Mouse (Mus musculus): ENCODE results near the gene Cldn10. TPM values are rescaled to one million over a fixed set of nuclear protein-coding genes. Genes with fewer than 3 reads are reported as not detected.
"Not testable (repeated sequence)": the region's sequence is repeated elsewhere in the genome, so short reads cannot be mapped to it uniquely, and the experiment has no call there.

Gene Cldn10
- total and polyA plus RNA-seq, 3 experiments: 0.56 to 1.3 (median 1.1) TPM

DNA sequence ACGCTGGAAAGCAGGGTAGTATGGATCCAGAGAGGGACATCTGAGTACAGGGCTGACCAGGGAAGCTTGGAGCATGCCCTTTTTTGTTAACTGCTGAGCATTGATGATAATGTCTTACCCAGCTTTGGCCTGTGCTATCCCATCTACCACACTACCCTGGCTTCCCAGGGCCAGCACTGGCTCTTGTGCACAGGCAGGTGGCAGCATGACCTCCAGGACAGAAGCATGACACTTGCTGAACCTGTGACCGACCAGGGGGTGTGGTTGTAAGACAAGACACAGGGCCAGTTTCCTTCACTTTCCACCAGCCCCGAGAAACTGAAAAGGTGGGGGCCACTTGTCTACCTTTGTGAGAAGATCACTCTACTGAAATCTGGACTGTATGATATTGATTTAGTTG lies 5.5 kb upstream of the Cldn10 start:
- no peak for DNase-seq

DNA sequence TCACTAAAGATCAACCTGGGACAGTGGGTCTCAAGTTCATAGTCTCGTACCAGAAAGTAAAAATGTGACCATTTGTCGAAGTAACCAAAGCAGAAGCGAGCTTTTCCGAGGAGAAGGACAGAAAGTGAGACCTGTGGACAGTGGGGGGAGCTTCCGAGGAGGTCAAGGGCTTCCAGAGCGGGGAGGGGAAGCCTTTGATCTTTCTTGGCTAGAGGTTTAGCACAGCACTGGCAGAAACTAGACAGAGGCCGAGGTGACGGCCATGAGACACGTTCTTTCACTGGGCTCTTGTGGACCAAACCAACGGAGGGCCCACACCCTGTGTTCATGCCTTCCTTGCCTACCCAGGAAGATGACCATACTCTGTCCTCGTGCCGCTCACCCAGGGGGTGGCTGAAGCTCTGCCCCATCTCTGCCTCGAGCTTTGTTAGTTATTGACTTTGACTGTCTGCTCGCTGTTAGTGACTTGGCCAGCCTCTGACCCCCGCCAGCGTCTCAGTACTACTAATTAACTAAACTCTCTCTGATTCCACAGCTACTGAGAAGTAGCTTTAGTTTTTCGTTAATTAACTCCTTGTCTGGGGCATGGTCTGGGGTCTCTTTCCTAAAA lies 4.3 kb upstream of the Cldn10 start:
- DNase-seq: peak; percentile 59

- no peak for DNase-seq
These were observed 2.5 kb downstream of the Cldn10 start for GRCm38 (mm10) chr14:118790217-118790616.

- DNase-seq: no peak
These were observed 5.2 kb downstream of the Cldn10 start for GRCm38 (mm10) chr14:118792957-118793356.

GRCm38 (mm10) chr14:118793416-118793815 lies 5.7 kb downstream of the Cldn10 start:
- DNase-seq: no peak

GRCm38 (mm10) chr14:118794196-118794595 lies 6.5 kb downstream of the Cldn10 start:
- no peak for DNase-seq

DNA sequence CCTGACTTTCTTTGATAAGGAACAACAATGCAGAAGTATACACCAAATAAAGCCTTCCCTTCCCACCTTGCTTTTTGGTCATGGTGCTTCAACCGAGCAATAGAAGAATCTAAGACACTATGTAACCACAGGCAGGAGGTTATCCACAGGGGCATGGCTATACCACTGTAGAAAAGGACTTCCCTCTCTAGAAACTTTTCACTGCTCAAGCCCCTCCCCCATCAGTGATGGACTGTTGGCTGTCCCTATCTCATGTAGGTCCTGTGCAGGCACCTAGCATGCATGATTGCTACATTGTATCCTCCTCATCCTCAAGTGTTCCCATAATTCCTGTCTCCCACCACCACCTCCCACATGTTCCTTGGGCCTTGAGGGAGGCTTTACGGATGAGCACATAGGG lies 7.2 kb downstream of the Cldn10 start:
- no peak for DNase-seq

DNA sequence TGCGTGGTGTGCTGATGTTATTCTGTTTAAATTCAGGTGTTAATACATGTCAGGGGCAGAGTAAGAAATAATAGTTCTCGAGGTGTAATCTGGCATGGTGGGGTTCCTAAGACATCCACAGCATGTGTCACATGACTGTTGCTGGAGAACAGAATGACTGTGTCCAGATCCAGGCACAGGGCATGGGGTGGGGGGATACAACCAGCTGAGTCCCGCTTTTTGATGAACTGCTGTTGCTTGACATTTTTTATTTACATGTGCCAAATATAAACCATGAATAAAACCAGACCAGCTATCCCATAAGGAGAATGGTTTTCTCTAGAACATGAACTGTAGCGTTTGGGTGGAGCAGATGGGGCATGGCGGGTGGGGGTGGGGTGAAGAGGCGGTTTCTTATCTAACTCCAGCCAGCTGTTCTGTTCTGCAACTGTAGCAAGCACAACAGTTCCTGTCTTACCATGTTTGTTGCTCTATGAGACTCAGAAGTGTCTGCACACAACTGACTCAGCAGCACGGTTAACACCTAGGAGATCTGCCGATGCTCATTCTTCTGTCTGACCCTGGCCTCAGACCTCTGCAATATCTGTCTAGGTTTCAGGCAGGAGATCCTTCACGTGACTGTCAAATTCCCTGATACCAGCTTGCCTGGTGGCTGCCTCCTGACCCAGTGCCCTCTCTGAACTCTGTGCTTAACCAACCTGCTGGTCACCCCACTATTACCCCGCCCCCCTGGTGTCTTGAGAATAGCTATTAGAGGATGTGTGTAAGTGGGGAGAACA lies 8.4 kb downstream of the Cldn10 start:
- DNase-seq: no peak

DNA sequence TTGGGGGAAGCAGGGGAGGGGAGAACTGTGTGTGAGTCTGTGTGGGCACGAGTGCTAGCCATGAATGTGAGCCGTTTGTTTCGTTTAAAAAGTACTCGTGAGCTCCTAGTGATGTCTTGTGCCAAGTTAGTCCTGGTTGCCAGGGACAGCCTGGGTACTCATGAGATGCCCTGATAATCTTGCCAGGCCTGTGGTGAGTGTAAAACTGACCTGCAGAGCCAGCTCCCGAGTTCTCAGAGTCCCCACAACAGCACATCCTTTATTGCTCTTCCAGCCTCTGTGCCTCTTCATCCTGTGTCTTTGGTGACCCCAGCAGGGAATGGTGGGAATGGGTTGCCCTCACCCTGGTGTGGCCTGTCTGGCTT lies 9.0 kb downstream of the Cldn10 start:
- no peak for DNase-seq

DNA sequence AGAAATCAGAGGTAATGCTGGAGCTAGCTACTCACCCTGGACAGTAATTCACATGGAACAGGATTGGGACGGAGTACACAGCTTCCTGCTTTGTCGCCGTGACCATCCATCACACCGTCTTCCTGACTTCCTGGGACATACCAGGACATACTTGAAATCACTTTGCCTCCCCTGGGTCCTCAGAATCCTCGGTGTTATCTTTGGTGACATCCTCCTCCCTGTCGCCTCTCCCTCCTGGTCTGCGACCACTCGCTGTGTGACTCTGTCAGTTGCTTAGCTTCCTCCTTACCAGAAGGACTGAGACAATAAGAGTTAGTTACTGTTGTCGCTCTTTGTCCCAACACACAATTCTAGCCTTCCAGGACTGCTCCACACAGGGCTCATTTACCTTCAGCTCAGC lies 9.6 kb downstream of the Cldn10 start:
- no peak for DNase-seq

DNA sequence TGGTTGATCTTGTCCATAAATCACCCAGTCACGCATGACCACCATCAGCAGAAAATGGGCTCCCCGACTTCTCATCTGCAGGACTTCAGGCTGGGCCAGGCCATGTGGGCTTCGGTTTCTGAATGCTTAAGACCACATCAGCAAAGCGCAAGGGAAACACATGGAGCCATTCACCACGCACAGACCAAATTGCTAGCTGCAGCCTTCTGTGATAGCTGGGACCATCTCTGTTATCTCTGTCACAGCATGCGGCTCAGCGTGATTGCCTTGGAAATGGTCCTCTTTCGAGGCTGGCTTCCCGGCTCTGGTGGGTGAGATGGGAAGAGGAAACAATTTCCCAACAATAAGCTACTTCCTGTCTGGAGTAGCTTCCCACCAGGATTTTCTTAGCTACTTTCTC lies 12.2 kb downstream of the Cldn10 start:
- DNase-seq: no peak

DNA sequence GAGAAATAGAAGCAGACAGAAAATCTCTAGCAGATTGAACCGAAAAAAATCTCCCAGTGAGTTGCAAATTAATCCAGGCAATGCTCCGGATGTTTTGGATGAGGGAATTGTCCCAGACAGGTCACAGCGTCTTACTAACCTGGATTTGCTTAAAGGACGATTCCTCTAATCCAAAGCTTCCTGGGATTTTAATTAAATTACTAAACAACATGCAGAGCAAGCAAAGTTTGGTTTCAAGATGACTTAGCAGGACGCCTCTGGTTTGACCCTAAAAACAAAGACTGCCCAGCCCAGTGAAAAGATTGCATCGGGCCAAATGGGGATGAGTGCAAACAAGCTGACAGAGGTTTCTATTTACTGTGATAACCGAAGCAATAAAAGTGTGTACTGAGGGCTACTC lies 16.2 kb downstream of the Cldn10 start:
- DNase-seq: no peak

GRCm38 (mm10) chr14:118804351-118804750 lies 16.6 kb downstream of the Cldn10 start:
- DNase-seq: no peak

- DNase-seq: no peak
These were observed 19.9 kb downstream of the Cldn10 start for GRCm38 (mm10) chr14:118807653-118808052.

- DNase-seq: not testable (repeated sequence)
These were observed 20.5 kb downstream of the Cldn10 start for GRCm38 (mm10) chr14:118808183-118808582.

- peak; percentile 41 for DNase-seq
These were observed 22.0 kb downstream of the Cldn10 start for GRCm38 (mm10) chr14:118809686-118810085.

DNA sequence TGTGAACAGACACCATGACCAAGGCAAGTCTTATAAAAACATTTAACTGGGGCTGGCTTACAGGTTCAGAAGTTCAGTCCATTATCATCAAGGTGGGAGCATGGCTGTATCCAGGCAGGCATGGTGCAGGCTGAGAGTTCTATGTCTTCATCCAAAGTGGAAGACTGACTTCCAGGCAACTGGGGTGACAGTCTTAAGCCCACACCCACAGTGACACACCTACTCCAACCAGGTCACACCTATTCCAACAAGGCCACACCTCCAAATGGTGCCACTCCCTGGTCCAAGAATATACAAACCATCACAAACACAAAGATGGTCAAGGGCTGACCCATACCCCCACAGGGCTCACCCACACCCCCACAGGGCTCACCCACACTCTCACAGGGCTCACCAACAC lies 23.5 kb downstream of the Cldn10 start:
- not testable (repeated sequence) for DNase-seq

DNA sequence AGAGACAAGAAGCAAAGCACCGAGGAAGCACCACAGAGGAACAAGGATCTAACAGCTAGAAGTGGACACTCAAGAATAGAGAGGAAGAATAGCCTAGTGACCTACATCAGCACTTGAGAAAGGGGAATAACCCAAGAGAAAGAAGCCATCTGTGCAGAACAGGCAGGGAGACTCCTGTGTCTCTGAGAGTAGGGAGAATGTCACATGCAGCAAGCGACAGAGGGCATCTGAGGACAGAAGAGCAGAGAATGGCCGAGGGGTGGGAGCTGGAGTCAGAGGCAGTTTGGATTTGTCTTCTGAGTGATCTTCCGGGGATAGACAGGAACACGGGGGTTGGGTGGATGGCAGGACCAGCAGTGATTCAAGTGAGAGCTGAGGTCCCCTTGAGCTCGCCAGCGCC lies 25.4 kb downstream of the Cldn10 start:
- DNase-seq: no peak

- DNase-seq: peak; percentile 24
These were observed 28.8 kb downstream of the Cldn10 start for GRCm38 (mm10) chr14:118816503-118816902.

- peak; percentile 50 for DNase-seq
These were observed 32.4 kb downstream of the Cldn10 start for GRCm38 (mm10) chr14:118820111-118820510.

DNA sequence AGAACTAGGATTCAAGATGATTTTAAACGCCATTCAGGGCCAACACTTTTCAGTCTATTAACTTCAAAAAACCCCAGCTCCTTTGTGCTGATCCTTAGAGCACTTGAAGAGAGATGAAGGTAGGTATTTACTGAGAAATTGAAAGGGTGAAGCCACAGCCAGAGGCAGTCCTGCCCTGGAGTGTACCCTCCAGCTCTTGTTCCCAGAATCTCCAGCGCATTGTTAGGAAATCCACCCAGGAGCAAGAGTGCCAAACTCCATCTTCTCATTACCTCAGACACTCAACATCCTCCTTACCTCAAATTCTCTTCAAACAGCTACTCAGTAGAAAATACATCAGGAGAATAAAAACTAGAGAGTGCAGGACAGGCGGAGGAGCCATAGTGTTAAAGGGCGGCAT lies 35.1 kb downstream of the Cldn10 start:
- DNase-seq: no peak

DNA sequence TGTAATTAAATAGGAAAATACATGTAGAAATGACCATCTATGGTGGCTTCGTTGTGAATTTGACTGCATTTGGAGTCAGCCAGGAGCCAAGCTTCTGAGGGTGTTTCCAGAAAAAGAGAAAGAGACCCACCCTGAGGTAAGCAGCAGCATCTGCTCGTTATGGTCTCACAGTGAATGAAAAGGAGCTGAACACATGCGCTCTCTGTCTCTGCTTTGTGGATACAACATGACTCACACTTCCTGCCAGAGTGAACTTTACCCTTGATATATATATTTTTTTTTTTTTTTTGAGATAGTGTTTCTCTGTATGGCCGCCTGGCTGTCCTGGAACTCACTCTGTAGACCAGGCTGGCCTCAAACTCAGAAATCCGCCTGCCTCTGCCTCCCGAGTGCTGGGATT lies 35.6 kb downstream of the Cldn10 start:
- DNase-seq: no peak

GRCm38 (mm10) chr14:118826346-118826745 lies 38.6 kb downstream of the Cldn10 start:
- no peak for DNase-seq
